Mouse (Mus musculus) spleen, adult 2 months (tissue): ENCODE measurements around the gene Zkscan6. TPM values are rescaled to one million over a fixed set of nuclear protein-coding genes. Genes with fewer than 3 reads are reported as not detected.

Source experiments
- DNase-seq, 2 experiments: peaks; one replicate each; pipeline versions ENCODE4 v3.0.0 to v3.0.0-alpha.2; 2012 to 2021; ENCODE audit warnings: low spot score in 2 of 2, low read depth in 1 of 2
- H3K27ac ChIP-seq: fragments of 200-500 bp; 2 replicates; pipeline ENCODE4 v1.5.1; 2012; ENCODE audit warnings: low read length, inconsistent platforms; ENCODE audit not compliant: insufficient read depth
- H3K27me3 ChIP-seq: fragments of 200-500 bp; 2 replicates; pipeline ENCODE4 v1.6.1; 2012; ENCODE audit warnings: mild to moderate bottlenecking, moderate library complexity, low read length, inconsistent platforms; ENCODE audit not compliant: control insufficient read depth, insufficient read depth
- H3K36me3 ChIP-seq: fragments of 200-500 bp; 2 replicates; pipeline ENCODE4 v1.6.1; 2012; ENCODE audit warnings: mild to moderate bottlenecking, low read length, inconsistent platforms; ENCODE audit not compliant: control insufficient read depth, insufficient read depth
- H3K4me1 ChIP-seq: fragments of 200-500 bp; 2 replicates; pipeline ENCODE4 v1.6.1; 2011; ENCODE audit warnings: inconsistent platforms; ENCODE audit not compliant: control insufficient read depth, insufficient read depth, insufficient read length
- H3K4me3 ChIP-seq: fragments of 200-500 bp; 2 replicates; pipeline ENCODE4 v1.5.1; 2011; ENCODE audit warnings: mild to moderate bottlenecking, inconsistent platforms; ENCODE audit not compliant: insufficient read depth, insufficient read length; ENCODE audit errors: extremely low read depth
- CTCF ChIP-seq: fragments of 200-500 bp; IDR thresholded peaks from 2 replicates; pipeline ENCODE4 v1.5.1; 2011; ENCODE audit warnings: mild to moderate bottlenecking, inconsistent platforms; ENCODE audit not compliant: insufficient read depth, insufficient read length, insufficient replicate concordance; ENCODE audit errors: extremely low read depth
- POLR2A ChIP-seq: fragments of 200-500 bp; IDR thresholded peaks from 2 replicates; pipeline ENCODE4 v1.6.1; 2011; ENCODE audit warnings: low read depth, low read length, inconsistent platforms
- WGBS: fragments of 180-500 bp; shearing (Covaris S2); methylation state at CpG from one replicate; pipeline ENCODE4 v1.1.7; 2018; 5-methylcytosine and 5-hydroxymethylcytosine counted together
- polyA plus RNA-seq: library from polyadenylated mRNA; depleted of rRNA; stranded (reverse); fragments of >200 nt; gene quantifications from 2 replicates; pipeline ENCODE4 v1.2.3, GENCODE M21; 2012

Gene Zkscan6
- polyA plus RNA-seq, 1 experiment, result 3.7 TPM

GRCm38 (mm10) chr11:65787421-65788151 is 19.4 kb upstream of the Zkscan6 start:
- peak overlapping the region; percentile 81 for H3K27ac ChIP-seq
- under 1% methylated on average over 55 of the region's 71 CpGs for WGBS
- H3K4me1 ChIP-seq, result peaks cover 3% of the 10 kb centered on the region; the same call in 1 of the 2 replicates

GRCm38 (mm10) chr11:65788154-65788553 is 18.8 kb upstream of the Zkscan6 start, which contains the start of gene Map2k4:
Map2k4 (minus strand) TSS chr11:65788297.
- peak; percentile 85 to 91 for DNase-seq
- peak; percentile 79 for TF ChIP-seq POLR2A
- TF ChIP-seq CTCF, result no peak
- Histone ChIP-seq H3K27ac (peak within 1 kb of the TSS; percentile 81), H3K4me1 (peaks cover 3% of the 10 kb centered on the region; the same call in 1 of the 2 replicates), H3K4me3 (peak within 1 kb of the TSS; percentile 76), H3K27me3 (no peaks in the 10 kb centered on the region), H3K36me3 (no peaks in the 10 kb centered on the region)
- 1% methylated on average over 36 of the region's 36 CpGs for WGBS

More at GRCm38 (mm10) chr11:65787421-65788151, 19.4 kb upstream of the Zkscan6 start:
- TF ChIP-seq POLR2A (no peak), CTCF (no peak)
- DNase-seq, result no peak
- H3K27me3 ChIP-seq, result no peaks in the 10 kb centered on the region
- no peaks in the 10 kb centered on the region for H3K36me3 ChIP-seq
- peak overlapping the region; percentile 76 for H3K4me3 ChIP-seq

- Histone ChIP-seq H3K27ac (no peak overlapping the region), H3K4me1 (no peaks in the 10 kb centered on the region), H3K27me3 (no peaks in the 10 kb centered on the region), H3K4me3 (no peak overlapping the region), H3K36me3 (no peaks in the 10 kb centered on the region)
- WGBS, result 12% methylated on average over 10 of the region's 10 CpGs
- TF ChIP-seq CTCF (no peak), POLR2A (no peak)
- DNase-seq, result no peak
These were observed 12.4 kb upstream of the Zkscan6 start for GRCm38 (mm10) chr11:65794428-65795219.

DNA sequence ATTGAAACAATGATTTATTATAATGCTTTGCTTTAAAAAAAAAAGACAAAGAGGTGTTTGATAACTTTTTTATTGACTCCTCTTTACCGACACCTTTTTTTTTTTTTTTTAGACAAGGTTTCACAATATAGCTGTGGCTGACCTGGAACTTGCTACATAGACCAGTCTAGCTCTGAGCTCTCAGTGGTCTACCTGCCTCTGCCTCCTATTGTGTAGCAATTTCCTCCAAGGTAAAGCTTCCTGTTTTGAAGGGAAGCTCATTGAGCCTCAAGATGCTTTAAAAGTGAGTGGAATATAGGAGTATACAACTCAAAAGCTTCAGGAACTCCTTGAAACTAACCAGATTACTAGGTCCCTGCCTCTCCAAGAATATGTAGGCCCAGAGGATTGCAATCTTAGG is 11.1 kb upstream of the Zkscan6 start:
- no peak for DNase-seq
- H3K4me3 ChIP-seq, result no peak overlapping the region
- no peak overlapping the region for H3K27ac ChIP-seq
- H3K36me3 ChIP-seq, result no peaks in the 10 kb centered on the region
- H3K4me1 ChIP-seq, result no peaks in the 10 kb centered on the region
- H3K27me3 ChIP-seq, result no peaks in the 10 kb centered on the region
- WGBS, result 82% methylated on average over 1 of the region's 1 CpGs
- TF ChIP-seq CTCF, result no peak
- no peak for TF ChIP-seq POLR2A

DNA sequence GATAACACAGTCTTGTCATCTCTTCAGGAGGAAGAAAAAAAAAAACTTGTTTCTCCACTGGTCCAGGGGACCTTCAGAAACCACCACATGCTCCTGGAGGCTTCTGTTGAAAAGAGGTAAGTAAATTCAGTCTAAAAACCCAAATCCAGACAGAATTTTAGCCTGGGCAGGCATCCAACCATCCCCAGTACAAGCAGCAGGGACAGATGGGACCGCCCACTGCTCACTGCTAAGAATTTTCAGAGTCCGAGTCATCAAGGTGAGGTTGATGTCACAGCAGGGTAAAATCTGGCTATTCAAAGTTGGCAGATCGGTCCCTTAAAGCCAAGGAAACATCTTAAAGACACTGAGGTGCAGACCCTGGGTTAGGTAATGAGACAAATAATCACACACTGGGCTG is 5.1 kb upstream of the Zkscan6 start:
- Histone ChIP-seq H3K27me3 (no peaks in the 10 kb centered on the region), H3K4me1 (no peaks in the 10 kb centered on the region), H3K36me3 (no peaks in the 10 kb centered on the region), H3K27ac (no peak overlapping the region), H3K4me3 (no peak overlapping the region)
- WGBS, result 85% methylated on average over 3 of the region's 3 CpGs
- no peak for DNase-seq
- TF ChIP-seq CTCF, result no peak
- no peak for TF ChIP-seq POLR2A

DNA sequence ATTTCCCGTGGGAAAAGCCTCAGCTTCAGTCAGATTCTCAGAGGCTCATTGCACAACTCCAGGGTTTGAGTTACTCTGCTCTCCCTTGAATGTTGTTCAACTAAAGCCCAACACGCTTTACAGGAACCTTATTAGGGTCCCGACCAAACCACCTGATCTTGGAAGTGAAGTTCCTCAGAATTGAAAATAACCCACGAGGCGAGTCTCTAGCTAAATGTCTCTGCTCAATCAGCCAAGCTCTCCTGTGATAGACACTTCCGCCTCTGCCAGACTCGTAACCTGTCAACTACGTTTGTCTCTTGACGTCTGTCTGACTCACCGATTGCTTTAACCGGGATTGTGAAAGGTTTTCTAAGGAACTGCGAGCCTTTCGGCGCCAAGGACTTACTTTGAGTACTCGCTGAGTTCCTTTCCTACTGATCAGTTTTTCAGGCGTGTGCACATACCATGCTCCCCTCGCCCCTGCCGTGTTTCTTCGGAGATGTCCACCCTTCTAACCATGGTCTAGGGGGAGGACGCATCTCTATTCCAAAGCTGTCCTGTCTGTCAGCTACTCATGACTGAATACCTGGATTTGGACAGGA is 562 bp upstream of the Zkscan6 start:
- 2% methylated on average over 20 of the region's 20 CpGs for WGBS
- DNase-seq, result peak; percentile 38
- Histone ChIP-seq H3K4me1 (peaks cover 3% of the 10 kb centered on the region), H3K27me3 (no peaks in the 10 kb centered on the region), H3K27ac (peak overlapping the region; percentile 50), H3K4me3 (peak overlapping the region; percentile 60), H3K36me3 (no peaks in the 10 kb centered on the region)
- TF ChIP-seq CTCF, result no peak

- DNase-seq, result no peak
- Histone ChIP-seq H3K36me3 (no peaks in the 10 kb centered on the region), H3K27ac (peak overlapping the region; percentile 97), H3K27me3 (no peaks in the 10 kb centered on the region), H3K4me1 (peaks cover 3% of the 10 kb centered on the region), H3K4me3 (peak overlapping the region; percentile 95)
- WGBS, result 46% methylated on average over 7 of the region's 7 CpGs
- TF ChIP-seq CTCF (no peak), POLR2A (no peak)
These were observed 626 bp downstream of the Zkscan6 start for GRCm38 (mm10) chr11:65807601-65808000.
